Mouse (Mus musculus) right cerebral cortex, postnatal 25 days (tissue): ENCODE results near the gene Calhm3.
"Not testable (repeated sequence)": the region's sequence is repeated elsewhere in the genome, so short reads cannot be mapped to it uniquely, and the experiment has no call there.

ENCODE experiments used
- DNase-seq: peaks from one replicate; pipeline ENCODE4 v3.0.0; 2022

The Calhm3 gene

DNA sequence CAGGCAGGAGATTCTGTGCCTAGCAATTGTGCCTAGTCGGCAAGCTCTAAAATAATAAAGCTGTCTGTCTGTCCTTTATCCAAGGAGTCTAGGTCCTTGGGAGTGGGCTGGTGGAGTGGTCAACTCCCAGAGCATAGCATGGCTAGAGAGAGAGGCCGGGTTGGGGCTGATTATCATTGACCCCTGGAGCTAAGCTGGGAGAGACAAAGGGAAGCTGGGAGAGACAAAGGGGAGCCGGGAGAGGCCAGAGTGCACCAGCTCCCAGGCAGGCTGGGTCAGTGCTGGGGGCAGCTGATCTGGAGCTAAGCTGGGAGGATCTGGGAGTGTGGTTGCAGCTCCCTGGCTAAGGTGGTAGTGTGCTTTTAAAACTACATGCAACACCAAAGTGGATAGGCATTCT lies 9.2 kb upstream of the Calhm3 start:
- no peak for DNase-seq

DNA sequence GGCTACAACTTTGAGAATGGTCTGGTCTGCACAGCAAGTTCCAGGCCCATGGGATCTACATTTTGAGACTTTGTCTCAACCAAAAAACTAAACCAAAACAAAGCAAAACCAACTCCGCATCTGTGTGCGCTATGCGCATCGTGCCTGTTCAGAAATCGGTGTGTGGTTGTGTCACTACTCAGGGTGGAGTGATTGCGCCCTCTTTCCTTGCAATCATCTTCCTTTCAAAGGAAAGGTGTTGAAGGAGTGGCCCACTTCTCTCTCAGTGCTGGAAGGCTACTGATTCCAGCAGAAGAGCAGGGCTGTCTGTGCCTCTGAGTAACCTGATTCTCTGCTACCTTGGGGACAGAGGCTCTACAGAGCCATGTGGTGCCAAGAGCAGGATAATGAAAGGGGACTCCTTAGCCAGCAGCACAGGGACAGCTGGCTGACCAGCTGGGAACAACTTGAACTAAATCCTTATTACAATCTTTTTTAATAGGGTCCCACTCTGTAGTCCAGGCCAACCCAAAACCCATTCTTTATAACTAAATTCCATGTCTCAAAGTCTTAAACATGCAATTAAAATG lies 5.7 kb upstream of the Calhm3 start:
- no peak for DNase-seq

DNA sequence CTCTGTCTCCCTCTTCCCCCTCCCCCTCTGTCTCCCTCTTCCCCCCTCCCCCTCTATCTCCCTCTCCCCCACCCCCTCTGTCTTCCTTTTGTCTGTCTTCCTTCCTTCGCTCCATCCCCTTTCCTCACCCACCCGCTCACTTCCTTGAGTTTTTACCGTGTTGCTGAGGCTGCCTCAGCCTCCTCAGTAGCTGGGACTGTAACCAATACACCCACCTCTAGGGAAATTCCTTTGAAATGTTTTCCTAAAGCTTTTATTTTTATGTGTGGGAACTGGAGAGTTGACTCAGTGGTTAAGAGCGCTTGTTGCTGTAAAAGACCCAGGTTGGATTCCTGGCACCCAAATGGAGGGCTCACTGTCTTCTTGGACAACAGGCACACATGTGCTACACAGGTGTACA lies 4.1 kb upstream of the Calhm3 start:
- no peak for DNase-seq

DNA sequence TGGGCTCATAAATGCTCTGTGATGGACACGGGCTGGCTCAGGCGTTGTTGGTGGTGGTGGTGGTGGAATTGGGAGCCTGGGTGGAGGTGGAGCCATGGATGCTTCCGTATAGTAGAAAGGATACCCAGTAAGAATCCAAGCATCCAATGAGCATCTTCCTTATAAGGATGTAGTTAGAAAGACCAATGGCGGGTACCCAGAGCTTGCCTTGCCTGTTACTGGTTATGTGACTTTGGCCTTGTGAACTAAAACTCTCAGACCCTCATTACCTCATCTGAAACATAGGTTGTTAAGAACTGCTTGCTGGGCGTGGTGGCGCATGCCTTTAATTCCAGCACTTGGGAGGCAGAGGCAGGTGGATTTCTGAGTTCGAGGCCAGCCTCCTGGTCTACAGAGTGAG lies 3.8 kb downstream of the Calhm3 start:
- DNase-seq: no peak

DNA sequence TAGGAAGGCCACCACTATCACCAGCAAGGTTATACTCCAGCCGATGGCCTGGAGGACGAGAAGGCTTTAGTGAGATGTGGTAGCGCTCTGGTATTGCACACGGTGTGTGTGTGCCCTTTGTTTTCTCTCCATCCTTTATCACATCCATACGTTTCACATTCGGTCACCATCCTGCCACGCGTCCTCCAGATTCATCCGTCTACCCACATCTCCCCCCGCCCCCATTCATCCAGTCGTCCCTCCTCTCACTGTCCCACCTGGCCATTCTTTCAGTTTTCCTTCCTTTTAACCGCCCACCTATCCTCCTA lies 5.5 kb downstream of the Calhm3 start:
- DNase-seq: no peak

DNA sequence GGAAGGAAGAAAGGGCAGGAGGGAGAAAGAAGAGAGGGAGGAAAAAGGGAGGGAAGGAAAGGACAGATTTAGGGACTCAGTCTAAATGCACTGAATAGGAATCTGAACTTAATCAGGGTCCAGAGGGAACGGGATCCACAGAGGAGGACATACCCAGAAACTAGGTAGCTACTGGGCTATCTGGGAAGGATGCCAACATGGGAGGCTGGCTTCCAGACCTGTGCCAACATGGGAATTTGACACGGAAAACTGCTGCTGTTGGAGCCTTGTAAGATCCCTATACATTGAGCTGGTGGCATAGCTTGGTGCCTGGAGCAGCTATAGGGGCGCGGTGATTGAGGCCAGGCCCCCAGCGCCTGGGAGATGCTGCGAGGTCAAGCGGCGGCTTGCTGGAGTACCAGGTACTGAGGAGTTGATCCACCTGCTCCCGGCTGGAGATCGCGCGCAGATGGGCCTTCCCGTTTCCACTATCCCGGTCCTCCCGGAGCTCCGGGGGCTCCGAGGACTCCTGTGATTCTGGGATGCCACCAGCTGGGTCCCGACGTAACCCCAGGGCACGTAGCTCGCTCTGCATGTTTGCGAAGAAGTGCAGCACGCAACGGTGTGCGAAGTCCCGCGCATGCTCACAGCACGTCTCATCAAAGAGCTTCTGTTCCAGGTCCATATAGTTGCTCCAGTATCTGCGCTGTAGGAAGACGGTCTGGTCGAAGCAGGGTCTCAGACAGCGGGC lies 6.1 kb downstream of the Calhm3 start:
- DNase-seq: peak; percentile 48

DNA sequence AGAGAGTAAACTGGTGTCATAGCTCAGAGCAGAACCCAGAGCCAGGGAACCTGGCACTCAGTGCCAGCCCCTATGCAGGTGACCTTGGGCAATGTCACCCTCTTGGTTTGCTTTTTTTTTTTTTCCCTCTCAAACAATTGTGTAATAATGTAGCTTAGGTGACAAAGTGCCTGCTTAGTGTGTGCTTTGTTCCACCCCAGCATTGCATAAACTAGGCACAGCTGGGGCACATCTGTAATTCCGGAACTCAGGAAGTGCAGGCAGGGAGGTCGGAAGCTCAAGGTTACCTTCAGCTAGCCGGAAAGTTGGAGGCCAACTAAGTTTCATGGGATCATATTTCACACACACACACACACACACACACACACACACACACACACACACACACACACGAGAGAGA lies 7.7 kb downstream of the Calhm3 start:
- DNase-seq: no peak

DNA sequence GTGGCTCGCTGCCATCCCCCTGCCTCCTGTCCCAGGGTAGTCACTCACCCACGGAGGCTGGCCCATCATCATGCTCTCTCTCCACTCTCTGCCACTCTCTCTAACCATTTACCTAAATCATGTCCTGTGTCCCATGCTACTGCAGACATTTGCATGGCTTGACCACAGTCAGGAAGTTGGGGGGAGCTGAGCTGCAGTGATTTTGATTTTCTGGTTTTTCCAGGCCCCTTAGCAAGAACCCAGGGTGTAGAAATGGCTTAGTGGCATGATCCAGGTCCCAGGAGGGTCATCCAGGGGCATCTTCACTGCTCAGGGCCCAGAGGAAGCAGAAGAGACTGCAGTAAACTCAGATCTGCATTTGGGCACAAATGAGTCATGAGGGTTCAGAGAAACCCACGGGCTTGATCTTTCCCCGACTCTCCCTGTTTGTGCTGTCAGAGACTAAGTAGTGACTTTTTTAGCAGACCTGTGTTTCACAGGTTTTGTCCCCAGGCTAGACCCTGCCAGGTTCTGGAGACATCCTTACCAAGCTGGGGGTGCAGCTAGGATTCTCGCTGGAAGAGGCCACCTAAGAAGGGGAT lies 9.2 kb downstream of the Calhm3 start:
- DNase-seq: no peak

DNA sequence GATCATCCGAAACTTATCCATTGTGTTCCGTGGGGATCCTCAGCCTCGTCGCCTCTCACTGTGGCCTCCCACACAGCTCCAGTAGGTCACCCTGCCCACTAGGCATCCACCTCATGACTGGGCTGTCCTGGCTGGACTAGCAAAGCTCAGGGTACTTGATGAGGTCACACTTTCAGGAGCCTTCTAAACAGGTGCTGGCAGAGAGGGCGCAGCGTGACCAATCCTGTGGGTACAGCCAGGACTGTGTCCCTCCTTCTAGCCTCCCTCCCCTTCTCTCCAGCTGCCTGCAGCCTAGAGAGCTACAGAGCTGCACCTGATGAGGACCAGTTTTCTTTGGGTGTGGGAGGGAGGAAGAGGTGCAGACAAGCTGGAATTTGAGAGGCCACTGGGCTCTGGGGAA lies 13.4 kb downstream of the Calhm3 start, which contains the start of gene Calhm1:
Calhm1 (minus strand) TSS at position 101 of the 400 bp plus-strand sequence.
- no peak for DNase-seq

DNA sequence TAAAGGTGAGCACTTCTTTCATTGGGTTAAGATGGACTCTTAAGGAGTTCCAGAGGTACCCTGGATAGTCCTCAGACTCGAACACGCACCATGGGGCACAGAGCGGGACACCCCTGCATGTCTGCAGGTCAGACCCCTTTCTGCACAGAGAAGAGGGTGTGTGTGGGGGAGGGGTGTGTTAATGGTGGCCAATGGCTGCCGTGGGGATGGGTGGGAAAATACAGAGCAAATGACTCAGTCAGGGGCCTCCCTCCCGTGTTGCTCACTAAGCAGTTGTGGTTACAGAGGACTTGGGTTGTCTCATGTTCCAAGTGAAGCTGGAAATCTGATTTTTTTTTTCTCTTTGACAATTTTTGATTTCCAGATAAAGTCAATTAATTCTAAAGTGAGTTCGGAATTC lies 15.1 kb downstream of the Calhm3 start:
- no peak for DNase-seq

DNA sequence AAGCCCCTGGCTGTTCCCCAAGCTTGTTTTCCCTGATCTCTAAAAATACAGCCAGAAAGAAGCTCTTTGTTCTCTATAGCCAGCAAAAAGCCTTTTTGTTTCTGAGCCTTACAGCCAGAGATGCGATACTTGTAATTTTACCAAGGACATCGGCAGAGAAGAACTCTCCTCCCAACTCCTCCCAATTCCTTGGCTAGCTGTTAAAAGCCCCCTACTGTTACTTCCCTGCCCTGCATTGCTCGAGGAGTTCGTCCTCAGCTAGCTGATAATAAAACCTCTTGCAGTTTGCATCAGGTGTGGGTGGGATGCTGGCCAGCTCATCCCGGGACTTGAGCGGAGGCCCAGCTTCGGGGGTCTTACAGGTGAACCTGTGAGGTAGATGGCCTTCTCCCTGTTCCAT lies 18.0 kb downstream of the Calhm3 start:
- DNase-seq: not testable (repeated sequence)

DNA sequence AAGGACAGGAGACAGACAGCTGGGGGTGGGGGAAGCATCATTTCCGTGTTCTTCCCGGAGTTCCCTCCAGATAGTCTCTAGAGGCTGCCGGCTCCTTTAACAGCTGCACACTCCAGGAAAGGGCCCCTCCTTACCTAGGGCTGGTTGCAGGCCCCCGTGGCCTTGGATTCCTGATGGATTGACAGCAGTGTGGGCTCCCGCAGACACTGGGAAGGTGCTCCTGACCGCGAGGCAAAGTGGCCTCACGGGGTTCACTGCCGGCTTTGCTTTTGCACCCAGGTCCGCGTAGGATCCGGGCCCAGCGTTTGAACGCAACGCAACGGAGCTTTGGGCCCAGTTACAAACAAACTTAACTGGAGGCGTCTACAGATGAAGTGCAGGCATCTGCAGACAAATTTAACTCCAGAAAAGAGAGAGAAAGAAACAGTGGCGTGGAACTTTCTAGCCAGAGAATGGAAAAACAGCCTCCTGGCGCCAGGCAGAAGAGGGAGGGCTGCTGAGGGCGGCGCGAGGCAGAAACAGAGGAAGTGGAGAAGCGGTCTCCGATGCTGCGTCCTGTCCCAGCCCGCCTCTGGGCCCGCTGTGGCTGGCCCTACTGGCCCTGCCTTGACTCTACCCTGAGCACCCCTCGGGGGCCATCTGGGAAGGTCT lies 19.7 kb downstream of the Calhm3 start, which contains the start of gene Calhm2:
Calhm2 (minus strand) TSS at position 524 of the 651 bp plus-strand sequence.
- peak; percentile 73 for DNase-seq

DNA sequence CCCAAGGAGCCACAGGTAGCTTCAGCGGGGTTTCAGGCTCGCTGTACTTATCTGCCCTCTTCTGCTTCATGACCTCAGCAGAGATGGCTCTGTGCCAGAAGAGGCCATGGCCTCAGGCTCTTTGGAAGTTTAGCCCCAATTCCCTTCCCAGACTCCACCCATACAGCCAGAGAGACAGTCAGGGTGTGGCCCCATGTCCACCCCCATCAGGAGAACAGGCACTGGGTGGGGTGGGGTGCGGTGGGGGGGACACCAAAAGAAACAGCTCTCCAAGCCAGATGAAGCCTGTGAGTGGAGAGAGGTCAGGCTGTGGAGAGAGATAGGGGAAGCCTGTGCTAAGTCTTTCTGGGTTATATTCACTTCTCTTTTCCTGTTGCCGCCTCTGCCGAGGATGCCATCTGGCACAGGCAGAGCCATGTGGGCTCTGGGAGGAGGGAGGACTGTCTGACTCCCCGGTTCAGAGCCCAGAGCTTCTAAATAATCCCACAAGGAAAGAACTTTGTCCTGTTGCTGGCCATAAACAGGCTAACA lies 20.4 kb downstream of the Calhm3 start:
- DNase-seq: peak; percentile 69

DNA sequence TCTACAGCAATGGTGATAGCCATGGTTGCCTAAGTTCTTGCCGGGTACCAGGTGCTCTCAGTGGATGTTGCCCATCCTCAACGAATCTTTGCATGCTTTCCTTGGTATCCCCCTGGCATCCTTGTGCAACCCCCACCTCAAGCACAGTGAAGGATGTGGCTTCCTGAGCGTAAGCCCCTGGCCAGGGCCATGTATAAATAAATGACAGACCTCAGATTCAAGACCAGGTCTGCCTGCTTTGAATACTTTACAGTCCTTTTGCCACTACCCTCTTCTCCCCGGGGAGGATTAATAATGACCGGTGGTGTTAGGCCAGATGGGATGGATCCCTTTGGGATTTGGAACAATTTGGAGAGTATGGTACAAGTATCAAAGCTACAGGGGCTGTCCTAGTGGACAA lies 21.4 kb downstream of the Calhm3 start:
- no peak for DNase-seq

DNA sequence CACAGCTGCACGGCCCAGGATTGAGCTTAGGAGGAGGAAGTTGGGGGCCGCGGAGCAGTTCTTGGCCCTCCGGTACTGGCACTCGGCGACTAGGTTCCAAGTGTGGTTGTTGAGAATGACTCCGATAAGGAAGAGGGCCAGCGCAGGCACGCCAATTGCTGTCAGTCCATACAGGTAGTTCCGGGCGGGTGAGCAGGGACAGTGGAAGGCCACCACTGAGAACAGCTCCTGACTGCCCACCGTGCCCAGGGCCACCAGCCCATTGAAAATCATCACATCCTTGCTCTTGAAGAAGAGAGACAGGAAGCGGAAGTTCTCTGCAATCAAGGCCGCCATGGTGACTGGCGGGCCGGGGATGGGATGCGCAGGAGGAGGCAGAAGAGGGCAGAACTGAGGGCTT lies 22.0 kb downstream of the Calhm3 start:
- no peak for DNase-seq

DNA sequence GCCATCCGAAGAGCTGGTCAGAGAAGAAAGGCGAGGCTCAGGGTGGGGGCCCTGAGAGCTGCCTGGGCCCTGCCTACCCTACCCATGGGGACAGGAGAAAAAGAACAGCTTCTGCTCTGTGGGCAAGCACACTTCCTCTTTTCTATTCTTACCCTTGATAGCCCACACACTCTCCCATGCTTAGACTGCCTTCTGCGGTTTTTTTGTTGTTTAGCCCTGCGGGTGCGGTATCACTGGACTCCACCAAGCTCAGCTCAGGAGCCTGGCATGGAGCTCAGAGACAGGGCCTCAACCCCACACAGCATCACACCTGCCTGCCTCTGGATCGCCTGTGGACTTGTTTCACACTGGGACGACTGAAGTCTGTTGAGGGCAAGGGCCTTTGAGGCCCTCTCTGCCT lies 24.4 kb downstream of the Calhm3 start:
- DNase-seq: peak; percentile 27

DNA sequence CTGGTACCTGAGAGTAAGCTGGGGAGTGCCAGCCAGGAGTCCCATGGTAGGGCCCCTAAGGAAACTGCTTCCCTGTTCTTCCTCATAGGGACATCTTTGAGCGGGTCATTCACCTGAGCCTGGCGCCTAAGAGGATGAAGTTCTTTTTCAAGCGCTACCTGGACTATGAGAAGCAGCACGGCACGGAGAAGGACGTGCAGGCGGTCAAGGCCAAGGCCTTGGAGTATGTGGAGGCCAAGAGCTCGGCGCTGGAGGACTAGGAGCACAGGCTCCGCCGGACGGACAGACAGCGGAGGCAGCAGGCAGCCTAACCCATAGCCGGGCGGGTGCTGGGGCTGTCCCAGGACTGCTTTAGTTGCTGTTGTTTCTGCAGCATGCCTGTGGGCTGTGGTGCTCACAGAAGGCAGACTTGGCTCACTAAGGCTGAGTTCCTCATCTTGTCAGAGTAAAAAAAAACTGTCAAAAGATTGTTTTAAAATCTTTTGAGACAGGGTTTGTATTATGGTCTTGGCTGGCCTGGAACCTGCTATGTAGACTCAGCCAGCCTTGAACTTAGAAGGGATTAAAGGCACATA lies 26.9 kb downstream of the Calhm3 start:
- no peak for DNase-seq

DNA sequence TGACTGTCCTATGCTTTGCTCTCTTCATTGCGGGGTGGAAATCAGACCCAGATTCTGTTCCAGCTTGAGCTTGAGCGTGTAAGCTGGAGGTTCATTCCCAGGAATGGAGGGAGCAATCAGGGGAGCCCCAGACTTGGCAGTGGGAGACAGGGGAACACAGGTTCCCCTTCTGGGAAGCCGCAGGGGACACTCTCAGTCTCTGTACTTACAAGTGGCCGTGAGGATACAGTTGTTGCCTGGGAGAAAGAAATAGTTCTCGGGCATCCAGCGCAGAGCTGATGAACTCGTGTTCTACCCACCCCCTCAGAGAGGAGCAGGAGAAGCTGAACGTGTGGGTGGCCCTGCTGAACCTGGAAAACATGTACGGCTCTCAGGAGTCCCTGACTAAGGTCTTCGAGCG lies 28.7 kb downstream of the Calhm3 start:
- no peak for DNase-seq

DNA sequence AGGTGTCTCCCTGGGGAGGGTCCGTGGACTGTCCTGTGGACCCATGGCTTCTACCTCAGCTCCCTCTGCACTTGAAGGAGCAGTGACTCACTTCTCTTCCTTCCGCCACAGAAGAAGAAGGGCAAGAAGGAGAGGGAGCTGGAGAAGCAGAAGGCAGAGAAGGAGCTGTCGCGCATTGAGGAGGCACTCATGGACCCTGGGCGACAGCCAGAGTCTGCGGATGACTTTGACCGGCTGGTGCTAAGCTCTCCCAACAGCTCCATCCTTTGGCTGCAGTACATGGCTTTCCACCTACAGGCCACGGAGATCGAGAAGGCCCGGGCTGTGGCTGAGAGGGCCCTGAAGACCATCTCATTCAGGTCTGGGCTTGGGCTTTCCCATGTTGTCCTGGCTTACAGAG lies 29.4 kb downstream of the Calhm3 start:
- DNase-seq: no peak

DNA sequence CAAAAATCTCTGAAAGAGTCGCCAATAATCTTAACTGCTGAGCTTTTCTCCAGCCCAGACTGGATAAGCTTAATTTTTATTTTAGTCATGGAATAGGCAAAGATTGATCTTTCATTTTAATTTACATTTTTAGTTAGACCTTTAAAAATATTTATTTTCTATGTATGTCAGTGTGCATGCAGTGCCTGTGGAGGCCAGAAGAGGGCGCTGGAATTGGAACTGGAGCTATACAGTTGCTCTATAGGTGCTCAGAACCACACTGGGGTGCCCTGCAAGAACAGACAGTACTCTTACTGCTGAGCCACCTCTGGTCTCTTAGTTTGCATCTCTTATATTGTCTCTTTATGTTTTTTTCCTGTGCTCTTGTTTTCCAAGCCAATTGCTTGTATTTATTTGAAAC lies 34.8 kb downstream of the Calhm3 start:
- DNase-seq: no peak

DNA sequence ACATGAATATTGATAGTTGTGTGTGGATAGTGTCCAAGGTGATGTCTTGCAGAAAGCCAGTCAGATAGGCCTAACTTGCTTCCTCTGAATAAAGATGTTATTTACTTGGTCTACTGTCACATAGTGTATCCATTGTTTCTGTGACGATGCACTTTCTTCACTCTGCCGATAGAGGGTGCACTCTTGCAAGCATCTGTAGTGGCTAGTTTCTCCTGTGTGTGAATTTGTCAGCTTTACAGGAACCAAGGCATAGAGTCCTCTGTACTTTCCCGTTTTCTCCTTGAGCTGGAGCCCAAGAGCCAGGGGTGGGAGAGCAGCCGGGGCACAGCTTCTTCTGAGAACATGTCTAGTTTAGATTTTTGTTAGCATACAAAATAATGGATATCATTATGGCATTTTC lies 36.5 kb downstream of the Calhm3 start:
- no peak for DNase-seq

DNA sequence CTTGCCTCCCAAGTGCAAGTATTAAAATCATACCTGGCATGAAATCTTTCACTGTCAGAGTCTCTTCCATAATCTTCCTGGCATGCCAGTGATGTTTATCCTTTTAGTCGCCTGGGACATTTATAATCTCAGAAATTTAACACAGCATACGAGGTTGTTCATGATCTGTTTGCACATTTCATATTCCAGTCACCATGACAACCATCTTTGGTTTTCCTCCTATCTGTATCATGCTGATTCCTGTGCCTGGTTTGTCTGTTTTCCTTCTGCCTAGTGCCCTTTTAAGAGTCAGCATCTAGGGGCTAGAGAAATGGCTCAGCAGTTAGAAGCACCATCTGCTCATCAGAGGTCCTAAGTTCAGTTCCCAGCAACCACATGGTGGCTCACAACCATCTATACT lies 38.9 kb downstream of the Calhm3 start:
- no peak for DNase-seq

DNA sequence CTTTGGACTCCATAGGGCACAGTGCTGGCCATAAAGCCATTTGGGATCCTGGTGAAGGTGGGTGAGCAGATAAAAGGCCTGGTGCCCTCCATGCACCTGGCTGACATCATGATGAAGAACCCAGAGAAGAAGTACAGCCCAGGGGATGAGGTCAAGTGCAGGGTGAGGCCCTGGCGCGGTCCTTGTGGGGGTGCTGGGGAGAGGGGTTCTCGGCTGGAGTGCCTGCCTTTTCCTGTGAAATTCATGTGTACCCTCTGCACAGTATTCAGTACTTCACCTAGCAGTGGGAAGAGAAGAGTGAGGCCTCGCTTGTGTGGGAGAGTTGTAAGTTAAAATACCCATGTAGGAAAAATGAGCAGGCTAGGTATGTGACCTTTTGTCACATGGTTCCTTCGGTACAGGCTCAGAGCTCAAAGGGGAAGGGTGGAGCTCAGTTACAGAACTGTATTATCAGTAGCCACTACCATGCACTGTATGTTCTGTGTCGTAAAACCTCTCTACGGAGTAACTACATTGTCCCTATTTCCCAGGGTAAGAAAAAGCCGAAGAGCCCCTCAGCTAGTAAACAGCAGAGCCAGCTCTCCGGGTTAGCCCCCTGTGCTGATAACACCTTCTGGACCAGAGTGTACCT lies 52.8 kb downstream of the Calhm3 start:
- no peak for DNase-seq
